Mouse (Mus musculus): ENCODE results near the gene Hmx2. TPM values are rescaled to one million over a fixed set of nuclear protein-coding genes. Genes with fewer than 3 reads are reported as not detected.

Gene Hmx2
- total RNA-seq, 2 experiments from 2014 or later: not detected

- DNase-seq: no peak
- intact Hi-C loops (cut with DNase I; ENCODE audit: low total_unique reads): no loop called here
Measured at GRCm38 (mm10) chr7:131555301-131556081, 6.9 kb downstream of the Hmx2 start.

GRCm38 (mm10) chr7:131556116-131556515 is 7.5 kb downstream of the Hmx2 start:
- no peak for DNase-seq
- intact Hi-C loops (cut with DNase I; ENCODE audit: low total_unique reads): no loop called here

- no peak for DNase-seq
Measured at GRCm38 (mm10) chr7:131556541-131557271, 8.1 kb downstream of the Hmx2 start.

GRCm38 (mm10) chr7:131557751-131558150 is 9.2 kb downstream of the Hmx2 start:
- intact Hi-C loops (cut with DNase I; ENCODE audit: low total_unique reads): no loop called here
- no peak for DNase-seq

More at GRCm38 (mm10) chr7:131556541-131557271, 8.1 kb downstream of the Hmx2 start:
- intact Hi-C loops (cut with DNase I; ENCODE audit: low total_unique reads): no loop called here

GRCm38 (mm10) chr7:131559986-131560696 is 11.6 kb downstream of the Hmx2 start, which contains the start of gene Bub3:
Gene Bub3 (plus strand): TSS chr7:131560222.
- intact Hi-C loops (cut with DNase I; ENCODE audit: low total_unique reads): no loop called here
- DNase-seq: peak; percentile 92

- DNase-seq: no peak
- intact Hi-C loops (cut with DNase I; ENCODE audit: low total_unique reads): no loop called here
Measured at GRCm38 (mm10) chr7:131560697-131561042, 12.1 kb downstream of the Hmx2 start.

GRCm38 (mm10) chr7:131575246-131575645 is 26.7 kb downstream of the Hmx2 start:
- DNase-seq: no peak
- intact Hi-C loops (cut with DNase I; ENCODE audit: low total_unique reads): no loop called here

- DNase-seq: no peak
- intact Hi-C loops (cut with DNase I; ENCODE audit: low total_unique reads): no loop called here
Measured at GRCm38 (mm10) chr7:131582178-131582577, 33.6 kb downstream of the Hmx2 start.

GRCm38 (mm10) chr7:131585551-131585950 is 37.0 kb downstream of the Hmx2 start:
- no peak for DNase-seq
- intact Hi-C loops (cut with DNase I; ENCODE audit: low total_unique reads): no loop called here

GRCm38 (mm10) chr7:131597779-131598482 is 49.4 kb downstream of the Hmx2 start:
- no peak for DNase-seq
- intact Hi-C loops (cut with DNase I; ENCODE audit: low total_unique reads): no loop called here

GRCm38 (mm10) chr7:131598483-131598824 is 49.9 kb downstream of the Hmx2 start:
- intact Hi-C loops (cut with DNase I; ENCODE audit: low total_unique reads): no loop called here
- DNase-seq: no peak

GRCm38 (mm10) chr7:131602106-131602505 is 53.5 kb downstream of the Hmx2 start:
- no peak for DNase-seq
- intact Hi-C loops (cut with DNase I; ENCODE audit: low total_unique reads): no loop called here

- intact Hi-C loops (cut with DNase I; ENCODE audit: low total_unique reads): no loop called here
Measured at GRCm38 (mm10) chr7:131603186-131603585, 54.6 kb downstream of the Hmx2 start.

GRCm38 (mm10) chr7:131604946-131605345 is 56.4 kb downstream of the Hmx2 start:
- intact Hi-C loops (cut with DNase I; ENCODE audit: low total_unique reads): no loop called here
- no peak for DNase-seq

More at GRCm38 (mm10) chr7:131603186-131603585, 54.6 kb downstream of the Hmx2 start:
- no peak for DNase-seq

- intact Hi-C loops (cut with DNase I; ENCODE audit: low total_unique reads): no loop called here
- no peak for DNase-seq
Measured at GRCm38 (mm10) chr7:131605481-131605880, 56.9 kb downstream of the Hmx2 start.

Other genes starting within 250 kb of the Hmx2 start
- not detected for gene Cuzd1, start 226.5 kb upstream of the Hmx2 start, total RNA-seq (2021)
- not detected for gene Fam24b, start 219.3 kb upstream of the Hmx2 start, total RNA-seq (2021)
- gene Fam24a, start 214.9 kb upstream of the Hmx2 start, total RNA-seq (2021): not detected
- gene 2310057M21Rik, start 186.0 kb upstream of the Hmx2 start, total RNA-seq (2021): 10 to 100 TPM; 13.2 to 14.0 TPM
- 10 to 100 TPM; 30.7 to 34.8 TPM for gene Pstk, start 177.6 kb upstream of the Hmx2 start, total RNA-seq (2021)
- 10 to 100 TPM; 20.1 to 25.2 TPM for gene Ikzf5, start 138.3 kb upstream of the Hmx2 start, total RNA-seq (2021)
- gene Acadsb, start 138.2 kb upstream of the Hmx2 start, total RNA-seq (2021): 10 to 100 TPM; 79.4 to 89.0 TPM
- gene Hmx3, start 5.9 kb upstream of the Hmx2 start, total RNA-seq (2021): not detected
- 10 to 100 TPM; 31.4 to 32.3 TPM for gene Bub3, start 11.4 kb downstream of the Hmx2 start, total RNA-seq (2021)